Mouse (Mus musculus): ENCODE measurements around the gene Cnpy2.

DNA sequence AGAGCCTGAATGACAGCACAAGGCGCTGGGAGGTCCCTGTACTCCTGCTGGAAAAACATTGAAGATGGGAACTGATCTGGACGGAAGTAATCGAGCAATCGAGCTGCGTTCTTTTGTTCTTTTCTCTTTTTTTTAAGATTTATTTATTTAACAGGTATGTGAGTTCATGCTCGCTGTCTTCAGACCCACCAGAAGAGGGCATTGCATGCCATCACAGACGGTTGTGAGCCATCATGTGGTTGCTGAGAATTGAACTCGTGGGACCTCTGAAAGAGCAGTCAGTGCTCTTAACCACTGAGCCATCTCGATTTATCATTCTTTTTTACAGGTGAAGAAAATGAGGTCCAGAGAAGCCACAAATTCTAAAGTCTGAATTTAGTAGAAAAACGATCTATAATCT lies 5.4 kb downstream of the Cnpy2 start:
- 0 out of 2 replicates have a peak, but pooled peaks have one; percentile 14 for TF ChIP-seq CTCF (IDR thresholded peaks at IDR 0.05; ENCODE audit: borderline replicate concordance, insufficient read depth, low read depth, low read length)
- TF ChIP-seq POLR2A (IDR thresholded peaks at IDR 0.05; ENCODE audit: borderline replicate concordance, insufficient read depth, low read length) = no peak
